In the genomic region with DNA sequence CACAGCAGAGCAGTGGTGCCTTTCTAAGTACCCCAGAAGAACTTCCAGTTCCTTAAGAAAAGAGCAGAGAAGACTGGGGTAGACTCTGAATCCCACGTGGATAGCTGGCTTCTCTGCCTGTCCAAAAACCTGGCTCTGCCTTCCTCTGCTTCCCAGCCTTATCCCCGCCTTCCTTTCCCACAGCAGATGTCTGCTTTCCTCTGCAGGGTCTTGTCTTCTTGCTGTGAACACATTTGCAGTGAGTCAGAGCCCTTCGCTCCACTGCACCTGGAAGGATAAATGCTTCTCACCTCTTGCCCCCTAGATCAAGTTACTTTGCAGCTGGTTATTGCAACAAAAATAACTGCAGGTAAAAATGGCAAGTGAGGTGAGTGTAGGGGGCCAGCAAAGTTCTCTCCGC, we compare ENCODE assay signal across 14 mouse cellular contexts.
"Had no signal": no experiment of that assay in that cellular context is flagged by ENCODE, and none has a peak within 500 bp of the region (broad histone marks: within the 10 kb centered on the region; RNA-seq: fewer than 3 reads in every experiment).

No protein-coding gene starts in this region.

- DNase-seq: kidney, adult 11 months; kidney, postnatal 36 days; lung, postnatal 14 days; right cerebral cortex, postnatal 14 days; thymus, adult 2 months; thymus, postnatal 36 days had no signal

- H3K4me1 ChIP-seq: limb, embryonic 15.5 days; liver, embryonic 12.5 days had no signal

- H3K4me3 ChIP-seq: left cerebral cortex, adult 2 months; limb, embryonic 15.5 days; liver, embryonic 12.5 days; lung, embryonic 15.5 days; megakaryocyte, embryonic 14.5 days; midbrain, embryonic 15.5 days; neural tube, embryonic 12.5 days had no signal

- H3K27ac ChIP-seq: left cerebral cortex, adult 2 months; limb, embryonic 15.5 days; liver, embryonic 12.5 days; lung, embryonic 15.5 days; macrophage; midbrain, embryonic 15.5 days; neural tube, embryonic 12.5 days had no signal

- H3K36me3 ChIP-seq: limb, embryonic 15.5 days; liver, embryonic 12.5 days; lung, embryonic 15.5 days; midbrain, embryonic 15.5 days; neural tube, embryonic 12.5 days had no signal

- H3K9me3 ChIP-seq: limb, embryonic 15.5 days; liver, embryonic 12.5 days; lung, embryonic 15.5 days; midbrain, embryonic 15.5 days; neural tube, embryonic 12.5 days had no signal

- H3K27me3 ChIP-seq: limb, embryonic 15.5 days; liver, embryonic 12.5 days; lung, embryonic 15.5 days; megakaryocyte, embryonic 14.5 days; midbrain, embryonic 15.5 days; neural tube, embryonic 12.5 days had no signal
